Mouse (Mus musculus) CH12.LX (cell line): ENCODE measurements around the gene Ranbp9. TPM values are rescaled to one million over a fixed set of nuclear protein-coding genes. Genes with fewer than 3 reads are reported as not detected.

ENCODE experiments used
- DNase-seq: peaks from one replicate; pipeline ENCODE4 v3.0.0-alpha.2; 2013; ENCODE audit errors: extremely low read depth
- H3K27ac ChIP-seq: 2 replicates; pipeline ENCODE4 v1.5.1; 2012; ENCODE audit warnings: low read depth, mild to moderate bottlenecking, control low read depth, moderate library complexity; ENCODE audit not compliant: insufficient read depth
- H3K27me3 ChIP-seq: replicated peaks from 2 replicates; pipeline ENCODE3; 2012; ENCODE audit warnings: inconsistent platforms
- H3K36me3 ChIP-seq, 2 experiments: replicated peaks in 1 of 2; 2 replicates each; pipeline versions ENCODE3 to v1.6.1; 2012; ENCODE audit warnings: inconsistent platforms in 1 of 2, low read length in 1 of 2, mild to moderate bottlenecking in 1 of 2, mixed read lengths in 1 of 2, moderate library complexity in 1 of 2; ENCODE audit not compliant: control insufficient read depth in 1 of 2, insufficient read depth in 1 of 2
- H3K4me1 ChIP-seq, 2 experiments: 2 replicates each; pipeline ENCODE4 v1.6.1; 2012; ENCODE audit warnings: inconsistent platforms in 1 of 2, moderate library complexity in 1 of 2; ENCODE audit not compliant: insufficient read depth in 2 of 2, control insufficient read depth in 1 of 2
- H3K4me2 ChIP-seq: 2 replicates; pipeline ENCODE4 v1.6.1; 2012; ENCODE audit warnings: low read depth, mild to moderate bottlenecking, control low read depth; ENCODE audit not compliant: poor library complexity, insufficient read depth, severe bottlenecking
- H3K4me3 ChIP-seq, 3 experiments: fragments of 150-350 bp in 1 of 3; sonication (generic) in 1 of 3; replicated peaks in 1 of 3; 2 replicates each; pipeline versions ENCODE3 to v1.5.1; 2011 to 2012; ENCODE audit warnings: low read depth in 2 of 3, low read length in 2 of 3, mild to moderate bottlenecking in 2 of 3, moderate library complexity in 2 of 3, control low read depth in 1 of 3, improper control_type of control experiment in 1 of 3, inconsistent platforms in 1 of 3, mixed read lengths in 1 of 3; ENCODE audit not compliant: poor library complexity in 1 of 3
- H3K79me2 ChIP-seq: replicated peaks from 2 replicates; pipeline ENCODE4 v1.6.1; 2012; ENCODE audit warnings: mild to moderate bottlenecking, moderate library complexity; ENCODE audit not compliant: control insufficient read depth, poor library complexity, insufficient read depth, severe bottlenecking; ENCODE audit errors: extremely low read depth
- H3K9ac ChIP-seq: 2 replicates; pipeline ENCODE4 v1.6.1; 2012; ENCODE audit warnings: low read depth, mild to moderate bottlenecking, control low read depth, moderate library complexity; ENCODE audit not compliant: insufficient read depth
- H3K9me3 ChIP-seq: replicated peaks from 2 replicates; pipeline ENCODE3; 2012; ENCODE audit warnings: low read length, inconsistent platforms, mixed read lengths
- BHLHE40 ChIP-seq: IDR thresholded peaks from 2 replicates; pipeline ENCODE4 v1.6.1; 2011; ENCODE audit warnings: mild to moderate bottlenecking, low read depth, low read length, improper control_type of control experiment
- CHD2 ChIP-seq: IDR thresholded peaks from 2 replicates; pipeline ENCODE4 v1.6.1; 2011; ENCODE audit warnings: low read length, improper control_type of control experiment
- CTCF ChIP-seq, 2 experiments: IDR thresholded peaks in 1 of 2; conservative IDR thresholded peaks in 1 of 2; 2 replicates each; pipeline ENCODE4 v1.5.1; 2011 to 2012; ENCODE audit warnings: low read depth in 2 of 2, low read length in 2 of 2, improper control_type of control experiment in 1 of 2, inconsistent platforms in 1 of 2, mild to moderate bottlenecking in 1 of 2, moderate library complexity in 1 of 2
- E2F4 ChIP-seq: IDR thresholded peaks from 2 replicates; pipeline ENCODE4 v1.6.1; 2011; ENCODE audit warnings: low read depth, low read length, improper control_type of control experiment; ENCODE audit not compliant: insufficient replicate concordance
- ELF1 ChIP-seq: IDR thresholded peaks from 2 replicates; pipeline ENCODE4 v1.6.1; 2014; ENCODE audit warnings: low read depth, mild to moderate bottlenecking, inconsistent platforms, low read length, improper control_type of control experiment
- ETS1 ChIP-seq: conservative IDR thresholded peaks from 2 replicates; pipeline ENCODE4 v1.6.1; 2012; ENCODE audit warnings: low read depth, mild to moderate bottlenecking, inconsistent platforms, low read length, improper control_type of control experiment, moderate library complexity
- GABPA ChIP-seq: IDR thresholded peaks from 2 replicates; pipeline ENCODE4 v1.6.1; 2012; ENCODE audit warnings: low read depth, low read length, improper control_type of control experiment, inconsistent platforms; ENCODE audit not compliant: insufficient replicate concordance
- HCFC1 ChIP-seq: IDR thresholded peaks from 2 replicates; pipeline ENCODE4 v1.6.1; 2012; ENCODE audit warnings: low read depth, mild to moderate bottlenecking, inconsistent platforms, low read length, improper control_type of control experiment
- IRF4 ChIP-seq: IDR thresholded peaks from 2 replicates; pipeline ENCODE4 v1.6.1; 2014; ENCODE audit warnings: low read depth, mild to moderate bottlenecking, inconsistent platforms, low read length, improper control_type of control experiment
- JUN ChIP-seq: IDR thresholded peaks from 2 replicates; pipeline ENCODE4 v1.6.1; 2011; ENCODE audit warnings: low read depth, mild to moderate bottlenecking, low read length, improper control_type of control experiment, moderate library complexity; ENCODE audit not compliant: insufficient read depth
- KAT2A ChIP-seq: IDR thresholded peaks from 2 replicates; pipeline ENCODE4 v1.6.1; 2012; ENCODE audit warnings: low read length, improper control_type of control experiment, inconsistent platforms; ENCODE audit not compliant: insufficient replicate concordance
- MAX ChIP-seq: IDR thresholded peaks from 2 replicates; pipeline ENCODE4 v1.6.1; 2011; ENCODE audit warnings: low read length, improper control_type of control experiment
- MAZ ChIP-seq: IDR thresholded peaks from 2 replicates; pipeline ENCODE4 v1.6.1; 2012; ENCODE audit warnings: low read depth, mild to moderate bottlenecking, inconsistent platforms, low read length, improper control_type of control experiment, moderate library complexity
- MEF2A ChIP-seq: IDR thresholded peaks from 2 replicates; pipeline ENCODE4 v1.6.1; 2014; ENCODE audit warnings: low read depth, mild to moderate bottlenecking, inconsistent platforms, low read length, improper control_type of control experiment, borderline replicate concordance
- NELFE ChIP-seq: IDR thresholded peaks from 2 replicates; pipeline ENCODE4 v1.6.1; 2011; ENCODE audit warnings: low read depth, low read length, improper control_type of control experiment
- NRF1 ChIP-seq: IDR thresholded peaks from 2 replicates; pipeline ENCODE4 v1.6.1; 2014; ENCODE audit warnings: low read depth, mild to moderate bottlenecking, inconsistent platforms, low read length, improper control_type of control experiment, moderate library complexity
- PAX5 ChIP-seq: IDR thresholded peaks from 2 replicates; pipeline ENCODE4 v1.6.1; 2012; ENCODE audit warnings: low read length, inconsistent platforms, mixed read lengths
- POLR2A ChIP-seq: IDR thresholded peaks from 2 replicates; pipeline ENCODE4 v1.6.1; 2011; ENCODE audit warnings: low read depth, mild to moderate bottlenecking, improper control_type of control experiment, low read length
- RAD21 ChIP-seq: IDR thresholded peaks from 2 replicates; pipeline ENCODE4 v1.6.1; 2011; ENCODE audit warnings: low read depth, mild to moderate bottlenecking, low read length, improper control_type of control experiment, moderate library complexity
- RCOR1 ChIP-seq: conservative IDR thresholded peaks from 2 replicates; pipeline ENCODE4 v1.6.1; 2012; ENCODE audit warnings: low read depth, mild to moderate bottlenecking, inconsistent platforms, low read length, improper control_type of control experiment
- SIN3A ChIP-seq: IDR thresholded peaks from 2 replicates; pipeline ENCODE4 v1.6.1; 2012; ENCODE audit warnings: low read length, improper control_type of control experiment, inconsistent platforms
- SMC3 ChIP-seq: IDR thresholded peaks from 2 replicates; pipeline ENCODE4 v1.6.1; 2011; ENCODE audit warnings: low read depth, low read length, improper control_type of control experiment
- TCF12 ChIP-seq: IDR thresholded peaks from 2 replicates; pipeline ENCODE4 v1.6.1; 2014; ENCODE audit warnings: low read depth, mild to moderate bottlenecking, inconsistent platforms, low read length, improper control_type of control experiment
- UBTF ChIP-seq: IDR thresholded peaks from 2 replicates; pipeline ENCODE4 v1.6.1; 2012; ENCODE audit warnings: low read depth, mild to moderate bottlenecking, inconsistent platforms, low read length, improper control_type of control experiment, moderate library complexity
- USF1 ChIP-seq: IDR thresholded peaks from 2 replicates; pipeline ENCODE4 v1.6.1; 2014; ENCODE audit warnings: low read depth, mild to moderate bottlenecking, inconsistent platforms, low read length, improper control_type of control experiment
- ZKSCAN1 ChIP-seq: IDR thresholded peaks from 2 replicates; pipeline ENCODE4 v1.6.1; 2012; ENCODE audit warnings: low read depth, inconsistent platforms, low read length, improper control_type of control experiment, borderline replicate concordance
- ZMIZ1 ChIP-seq: IDR thresholded peaks from 2 replicates; pipeline ENCODE4 v1.6.1; 2012; ENCODE audit warnings: low read depth, mild to moderate bottlenecking, inconsistent platforms, low read length, improper control_type of control experiment
- dilution Hi-C: fragments of 300-500 bp; cut with MboI; formaldehyde crosslinking; loops from 2 replicates; pipeline ENCODE4 v1.14.3; 2020; ENCODE audit warnings: low sequenced_read_pairs; ENCODE audit not compliant: extremely low pct_unique_long_range_greater_than_20kb, extremely low pct_ligation_motif_present
- in situ Hi-C: fragments of 300-500 bp; cut with MboI; formaldehyde crosslinking; loops from 3 replicates; pipeline ENCODE4 v1.14.3; 2019; ENCODE audit warnings: low sequenced_read_pairs, low pct_ligation_motif_present, low pct_unique_long_range_greater_than_20kb, mixed read lengths
- polyA plus RNA-seq: library from polyadenylated mRNA; unstranded; fragments of >175 nt; gene quantifications from 2 replicates; pipeline ENCODE4 v1.2.1, GENCODE M21; 2012; ENCODE audit warnings: low read depth; ENCODE audit not compliant: insufficient read length
- total RNA-seq, 2 experiments: library from RNA; depleted of rRNA; stranded (reverse); fragments of 300-350 nt in 1 of 2; fragments of >200 nt in 1 of 2; gene quantifications; 2 replicates each; pipeline ENCODE4 v1.2.3; 2012 to 2014

Ranbp9 gene
- 22.0 and 23.3 TPM in 2 replicates for total RNA-seq (2012; rRNA removed)
- total RNA-seq (2014; rRNA removed) = 27.4 and 31.8 TPM in 2 replicates
- 33.3 and 37.6 TPM in 2 replicates for polyA plus RNA-seq

DNA sequence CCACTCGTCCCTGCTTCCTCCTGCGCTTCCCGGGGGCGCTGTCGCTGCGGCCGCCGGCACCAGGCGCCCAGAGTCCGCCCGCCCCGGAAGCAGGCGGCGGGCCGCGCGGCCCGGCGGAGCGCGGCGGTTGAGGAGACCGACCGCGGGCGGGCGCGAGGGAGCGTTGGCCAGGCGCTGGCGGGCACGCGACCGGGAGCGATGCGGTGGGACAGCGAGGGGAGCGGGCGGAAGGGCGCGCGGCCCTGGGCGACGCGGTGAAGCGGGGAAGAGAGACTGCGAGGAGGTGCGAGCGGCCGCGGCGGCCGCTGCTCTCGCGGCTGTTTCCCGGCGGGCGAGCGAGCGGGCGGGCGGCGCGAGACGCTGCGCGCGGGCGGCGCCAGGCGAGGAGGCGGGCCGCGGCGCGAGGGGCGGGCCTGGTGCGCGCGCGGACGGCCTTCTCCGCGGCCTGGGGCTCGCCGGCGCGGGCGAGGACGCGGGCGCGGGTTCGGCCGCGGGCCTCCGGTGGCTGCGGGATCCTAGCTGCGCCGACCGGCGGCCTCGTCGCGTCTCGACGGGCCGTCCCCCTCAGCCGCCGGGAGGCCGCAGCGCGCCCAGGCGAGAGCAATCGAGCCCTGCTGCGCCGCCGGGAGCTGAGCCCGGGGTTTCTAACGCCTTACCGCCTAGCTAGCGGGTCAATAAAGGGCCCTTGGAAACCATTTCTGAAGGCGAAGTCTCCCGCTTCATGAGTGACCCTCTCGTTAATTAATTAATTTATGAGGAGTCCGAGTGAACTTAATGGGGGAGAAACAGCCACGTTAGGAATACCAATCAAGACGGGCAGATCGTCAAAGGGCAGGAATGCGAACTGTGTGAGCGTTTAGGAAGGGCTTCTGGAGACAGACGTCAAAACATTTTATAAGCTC lies at the start of gene Ranbp9:
TSS of gene Ranbp9 (minus strand) at position 326 of the 902 bp plus-strand sequence.
- Histone ChIP-seq H3K4me2 (peak within 1 kb of the TSS; percentile 93), H3K79me2 (peaks cover 41% of the 10 kb centered on the region), H3K36me3 (peaks cover 0 to 7% of the 10 kb centered on the region in 2 experiments), H3K9ac (peak within 1 kb of the TSS; percentile 94), H3K27ac (peak within 1 kb of the TSS; percentile 89), H3K9me3 (no peaks in the 10 kb centered on the region), H3K4me1 (peaks cover 9 to 29% of the 10 kb centered on the region in 2 experiments), H3K27me3 (no peaks in the 10 kb centered on the region), H3K4me3 (peak within 1 kb of the TSS; percentile 64 to 91 (median 90))
- DNase-seq = peak; percentile 40
- no peak for TF ChIP-seq KAT2A
- peak; percentile 74 for TF ChIP-seq NRF1
- peak; percentile 66 for TF ChIP-seq TCF12
- TF ChIP-seq RCOR1 = no peak
- TF ChIP-seq NELFE = peak; percentile 90
- 0 out of 2 replicates have a peak, but pooled peaks have one; percentile 27 for TF ChIP-seq E2F4
- TF ChIP-seq CTCF (conservative IDR thresholded peaks at IDR 0.05 in 1 of 2, IDR thresholded peaks at IDR 0.05 in 1 of 2; ENCODE audit: low read depth in 2 of 2, low read length in 2 of 2) = peak in 1 of 2 experiments; percentile 19; a peak in 1 of 4 replicates
- no peak for TF ChIP-seq ETS1
- TF ChIP-seq BHLHE40 = no peak
- TF ChIP-seq UBTF = peak; percentile 87
- TF ChIP-seq ZMIZ1 = peak; percentile 81
- TF ChIP-seq MAX = 0 out of 2 replicates have a peak, but pooled peaks have one; percentile 72
- TF ChIP-seq IRF4 = no peak
- peak; percentile 70 for TF ChIP-seq ELF1
- no peak for TF ChIP-seq PAX5
- peak; percentile 83 for TF ChIP-seq POLR2A
- in situ Hi-C loops = no loop called here
- dilution Hi-C loops = no loop called here

GRCm38 (mm10) chr13:43530129-43530831 lies 49.2 kb upstream of the Ranbp9 start:
- in situ Hi-C loops = no loop called here
- Histone ChIP-seq H3K79me2 (no peaks in the 10 kb centered on the region), H3K36me3 (no peaks in the 10 kb centered on the region)
- DNase-seq = no peak
- TF ChIP-seq CHD2 = no peak
- no peak for TF ChIP-seq SIN3A
- TF ChIP-seq TCF12 = no peak
- no peak for TF ChIP-seq USF1
- TF ChIP-seq ELF1 = no peak
- TF ChIP-seq HCFC1 = no peak
- no peak for TF ChIP-seq UBTF
- no peak for TF ChIP-seq JUN
- no peak for TF ChIP-seq SMC3
- no peak for TF ChIP-seq ZKSCAN1
- TF ChIP-seq MEF2A = no peak
- no peak for TF ChIP-seq E2F4
- no peak for TF ChIP-seq ZMIZ1
- no peak for TF ChIP-seq MAX
- TF ChIP-seq MAZ = no peak
- no peak for TF ChIP-seq KAT2A
- no peak for TF ChIP-seq RAD21
- TF ChIP-seq NELFE = no peak
- TF ChIP-seq CTCF (conservative IDR thresholded peaks at IDR 0.05 in 1 of 2, IDR thresholded peaks at IDR 0.05 in 1 of 2; ENCODE audit: low read depth in 2 of 2, low read length in 2 of 2) = no peak
- TF ChIP-seq GABPA = no peak
- TF ChIP-seq, all 38 proteins: peak for 0
- no peaks in the 10 kb centered on the region for H3K27me3 ChIP-seq
- no peaks in the 10 kb centered on the region for H3K4me1 ChIP-seq
- H3K4me2 ChIP-seq = no peak overlapping the region
- no peak overlapping the region for H3K27ac ChIP-seq
- H3K4me3 ChIP-seq = no peak overlapping the region
- H3K9me3 ChIP-seq = peaks cover 4% of the 10 kb centered on the region
- dilution Hi-C loops = no loop called here
- H3K9ac ChIP-seq = no peak overlapping the region
